21 mouse cellular contexts compared by ENCODE assay signal in the genomic region with DNA sequence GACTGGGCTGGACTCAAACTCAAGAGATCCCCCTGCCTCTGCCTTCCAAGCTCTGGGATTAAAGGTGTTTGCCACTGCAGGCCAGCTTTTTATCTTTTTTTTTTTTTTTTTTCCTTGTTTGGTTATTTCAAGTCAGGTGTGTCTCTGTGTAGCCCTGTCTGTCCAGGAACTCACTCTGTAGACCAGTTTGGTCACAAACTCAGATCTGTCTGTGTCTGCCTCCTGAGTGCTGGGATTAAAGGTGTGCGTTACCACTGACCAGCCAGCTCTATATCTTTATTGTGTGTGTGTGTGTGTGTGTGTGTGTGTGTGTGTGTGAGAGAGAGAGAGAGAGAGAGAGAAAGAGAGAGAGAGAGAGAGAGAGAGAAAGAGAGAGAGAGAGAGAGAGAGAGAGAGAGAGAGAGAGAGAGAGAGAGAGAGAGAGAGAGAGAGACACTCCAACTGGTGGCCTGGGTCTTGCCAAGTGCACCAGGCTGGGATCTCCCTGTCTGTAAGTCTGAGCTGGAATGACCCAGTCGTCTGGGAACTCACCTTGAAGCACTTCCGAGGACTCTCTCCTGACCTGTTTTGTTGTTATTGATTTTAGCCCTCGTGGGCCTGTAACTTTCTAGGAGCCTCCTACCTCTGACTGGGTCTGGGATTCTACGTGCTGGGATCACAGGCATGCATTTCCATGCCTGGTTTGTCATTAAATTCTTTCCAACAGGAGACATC. TPM values are rescaled to one million over a fixed set of nuclear protein-coding genes. Genes with fewer than 3 reads are reported as not detected.
DNase-seq lines count a peak whose midpoint lies in the region; ATAC-seq lines count a peak whose summit lies in the region.
"Had no signal": no experiment of that assay in that cellular context is flagged by ENCODE, and none has a peak within 500 bp of the region (broad histone marks: within the 10 kb centered on the region; RNA-seq: fewer than 3 reads in every experiment).

No protein-coding gene starts in this region.

- H3K9ac ChIP-seq in kidney, embryonic 16.5 days (replicated peaks; ENCODE audit: low read length) = no peak overlapping the region
- H3K9ac ChIP-seq in intestine, embryonic 16.5 days (ENCODE audit: low read depth, low read length) = no peak overlapping the region
- H3K9ac ChIP-seq: heart, embryonic 12.5 days; limb, embryonic 13.5 days had no signal

- H3K4me1 ChIP-seq in heart, embryonic 10.5 days = no peaks in the 10 kb centered on the region
- no peaks in the 10 kb centered on the region for H3K4me1 ChIP-seq in kidney, embryonic 16.5 days (ENCODE audit: insufficient read depth, low read length)
- peaks cover 3% of the 10 kb centered on the region for H3K4me1 ChIP-seq in brown adipose tissue, adult 24 weeks (ENCODE audit: control insufficient read depth, insufficient read depth, insufficient read length, low read length)
- H3K4me1 ChIP-seq in intestine, embryonic 16.5 days (ENCODE audit: control insufficient read depth, insufficient read depth, low read length) = no peaks in the 10 kb centered on the region
- H3K4me1 ChIP-seq: forebrain, embryonic 10.5 days; heart, embryonic 12.5 days had no signal

- 74% methylated on average over 5 of the region's 5 CpGs for WGBS in heart, embryonic 10.5 days
- 77% methylated on average over 5 of the region's 5 CpGs for WGBS in kidney, embryonic 16.5 days
- WGBS in intestine, embryonic 16.5 days = 48% methylated on average over 5 of the region's 5 CpGs

- no peak for ATAC-seq in kidney, embryonic 16.5 days (ENCODE audit: low FRiP score, low TSS enrichment)
- ATAC-seq in intestine, embryonic 16.5 days = peak; percentile 77

- no peak overlapping the region for H3K4me3 ChIP-seq in heart, embryonic 10.5 days
- H3K4me3 ChIP-seq in kidney, embryonic 16.5 days (ENCODE audit: low read length) = no peak overlapping the region
- H3K4me3 ChIP-seq in brown adipose tissue, adult 24 weeks (ENCODE audit: insufficient read depth, low read depth, low read length) = no peak overlapping the region
- no peak overlapping the region for H3K4me3 ChIP-seq in intestine, embryonic 16.5 days (ENCODE audit: low read length)
- H3K4me3 ChIP-seq: limb, embryonic 13.5 days had no signal

- no peak overlapping the region for H3K4me2 ChIP-seq in kidney, embryonic 16.5 days (replicated peaks; ENCODE audit: low read depth, low read length)
- no peak overlapping the region for H3K4me2 ChIP-seq in intestine, embryonic 16.5 days (ENCODE audit: low read depth, low read length)
- H3K4me2 ChIP-seq: heart, embryonic 12.5 days had no signal

- H3K27ac ChIP-seq in heart, embryonic 10.5 days = no peak overlapping the region
- no peak overlapping the region; the same call in 1 of the 2 replicates for H3K27ac ChIP-seq in kidney, embryonic 16.5 days (ENCODE audit: low read length)
- H3K27ac ChIP-seq in brown adipose tissue, adult 24 weeks (replicated peaks; ENCODE audit: low read depth, low read length) = peak overlapping the region; percentile 99
- peak overlapping the region; percentile 28 for H3K27ac ChIP-seq in intestine, embryonic 16.5 days (ENCODE audit: low read length)
- H3K27ac ChIP-seq: embryonic facial prominence, embryonic 10.5 days had no signal

- peak; percentile 50 for DNase-seq in heart, embryonic 10.5 days (ENCODE audit: low spot score)
- DNase-seq in heart, adult 18-20 months = no peak
- DNase-seq in kidney, postnatal 10 days = peak; percentile 14
- no peak for DNase-seq in natural killer cell, adult 2 months (ENCODE audit: low spot score in 2 of 2)
- DNase-seq: adrenal gland, adult 2 months; cerebellum, adult 11-12 months; gastrocnemius, postnatal 36 days; layer of hippocampus, adult 9-11 months; lung, adult 18-20 months; lung, postnatal 10 days; spleen, adult 18-20 months had no signal

- no peaks in the 10 kb centered on the region for H3K27me3 ChIP-seq in heart, embryonic 10.5 days (ENCODE audit: insufficient read depth, poor library complexity, severe bottlenecking)
- no peaks in the 10 kb centered on the region for H3K27me3 ChIP-seq in kidney, embryonic 16.5 days (ENCODE audit: insufficient read depth, low read length)
- H3K27me3 ChIP-seq in intestine, embryonic 16.5 days (replicated peaks; ENCODE audit: control insufficient read depth, insufficient read depth, low read length) = no peaks in the 10 kb centered on the region
- H3K27me3 ChIP-seq: CH12.LX; heart, embryonic 12.5 days; limb, embryonic 13.5 days had no signal

- no peaks in the 10 kb centered on the region for H3K9me3 ChIP-seq in heart, embryonic 10.5 days
- no peaks in the 10 kb centered on the region for H3K9me3 ChIP-seq in kidney, embryonic 16.5 days (ENCODE audit: low read length)
- H3K9me3 ChIP-seq in intestine, embryonic 16.5 days (ENCODE audit: control insufficient read depth, low read length) = no peaks in the 10 kb centered on the region
- H3K9me3 ChIP-seq: embryonic facial prominence, embryonic 10.5 days; forebrain, embryonic 10.5 days; G1E; heart, embryonic 12.5 days; limb, embryonic 13.5 days had no signal

- no peaks in the 10 kb centered on the region for H3K36me3 ChIP-seq in heart, embryonic 10.5 days
- H3K36me3 ChIP-seq in kidney, embryonic 16.5 days (ENCODE audit: insufficient read depth, low read length) = no peaks in the 10 kb centered on the region
- H3K36me3 ChIP-seq in intestine, embryonic 16.5 days (ENCODE audit: control insufficient read depth, insufficient read depth, low read length) = no peaks in the 10 kb centered on the region
- H3K36me3 ChIP-seq: embryonic facial prominence, embryonic 10.5 days; forebrain, embryonic 10.5 days; limb, embryonic 13.5 days had no signal

RNA-seq across cellular contexts. Expression of gene Marveld2, which starts 21.8 kb away (rescaled TPM):
- 3.7 and 5.3 TPM in 2 replicates for polyA plus RNA-seq in heart, embryonic 10.5 days (2016; fragmentation: Nextera tagmentation; extraction: Ambion mirVana)
- under 1 TPM; 0.42 to 0.57 TPM for total RNA-seq in heart, adult 18-20 months (2021)
- polyA plus RNA-seq in kidney, embryonic 16.5 days (2015; fragmentation: Nextera tagmentation; extraction: Ambion mirVana) = 18.8 and 20.5 TPM in 2 replicates
- 0.36 TPM in 1 of 2 replicates, not detected in the other for polyA plus RNA-seq in brown adipose tissue, adult 24 weeks (2012; ENCODE audit: insufficient read depth, insufficient read length, missing spikeins)
- polyA plus RNA-seq in intestine, embryonic 16.5 days (2015; fragmentation: Nextera tagmentation; extraction: Ambion mirVana) = 29.5 and 31.6 TPM in 2 replicates

RNA-seq across cellular contexts. Expression of gene Ocln, which starts 42.5 kb away (rescaled TPM):
- 1.7 and 4.8 TPM in 2 replicates for polyA plus RNA-seq in heart, embryonic 10.5 days (2016; fragmentation: Nextera tagmentation; extraction: Ambion mirVana)
- under 1 TPM; 0.57 to 0.87 TPM for total RNA-seq in heart, adult 18-20 months (2021)
- 34.3 and 34.4 TPM in 2 replicates for polyA plus RNA-seq in kidney, embryonic 16.5 days (2015; fragmentation: Nextera tagmentation; extraction: Ambion mirVana)
- polyA plus RNA-seq in brown adipose tissue, adult 24 weeks (2012; ENCODE audit: insufficient read depth, insufficient read length, missing spikeins) = not detected in 2 replicates
- polyA plus RNA-seq in intestine, embryonic 16.5 days (2015; fragmentation: Nextera tagmentation; extraction: Ambion mirVana) = 96.4 and 96.9 TPM in 2 replicates
- total RNA-seq: monocyte, adult 5-6 weeks had no signal
- polyA plus RNA-seq: G1E had no signal

RNA-seq across cellular contexts. Expression of gene Ak6, which starts 55.8 kb away (rescaled TPM):
- 271 and 304 TPM in 2 replicates for polyA plus RNA-seq in heart, embryonic 10.5 days (2016; fragmentation: Nextera tagmentation; extraction: Ambion mirVana)
- total RNA-seq in heart, adult 18-20 months (2021) = 10 to 100 TPM; 59.8 to 63.5 TPM
- polyA plus RNA-seq in kidney, embryonic 16.5 days (2015; fragmentation: Nextera tagmentation; extraction: Ambion mirVana) = 258 and 281 TPM in 2 replicates
- polyA plus RNA-seq in brown adipose tissue, adult 24 weeks (2012; ENCODE audit: insufficient read depth, insufficient read length, missing spikeins) = 91.5 and 104 TPM in 2 replicates
- polyA plus RNA-seq in intestine, embryonic 16.5 days (2015; fragmentation: Nextera tagmentation; extraction: Ambion mirVana) = 222 and 244 TPM in 2 replicates

RNA-seq across cellular contexts. Expression of gene Rad17, which starts 55.9 kb away (rescaled TPM):
- polyA plus RNA-seq in heart, embryonic 10.5 days (2016; fragmentation: Nextera tagmentation; extraction: Ambion mirVana) = 24.1 and 25.6 TPM in 2 replicates
- total RNA-seq in heart, adult 18-20 months (2021) = 10 to 100 TPM; 15.0 to 17.1 TPM
- 21.0 and 21.2 TPM in 2 replicates for polyA plus RNA-seq in kidney, embryonic 16.5 days (2015; fragmentation: Nextera tagmentation; extraction: Ambion mirVana)
- 13.5 and 19.4 TPM in 2 replicates for polyA plus RNA-seq in brown adipose tissue, adult 24 weeks (2012; ENCODE audit: insufficient read depth, insufficient read length, missing spikeins)
- polyA plus RNA-seq in intestine, embryonic 16.5 days (2015; fragmentation: Nextera tagmentation; extraction: Ambion mirVana) = 14.5 and 15.8 TPM in 2 replicates

RNA-seq across cellular contexts. Expression of gene Taf9, which starts 56.4 kb away (rescaled TPM):
- polyA plus RNA-seq in heart, embryonic 10.5 days (2016; fragmentation: Nextera tagmentation; extraction: Ambion mirVana) = 12.4 and 12.8 TPM in 2 replicates
- 10 to 100 TPM in 1 of 2 experiments, 1 to 10 TPM in 1; 9.6 to 18.1 TPM for total RNA-seq in heart, adult 18-20 months (2021)
- polyA plus RNA-seq in kidney, embryonic 16.5 days (2015; fragmentation: Nextera tagmentation; extraction: Ambion mirVana) = 8.9 and 12.8 TPM in 2 replicates
- not detected in 2 replicates for polyA plus RNA-seq in brown adipose tissue, adult 24 weeks (2012; ENCODE audit: insufficient read depth, insufficient read length, missing spikeins)
- 7.0 and 7.4 TPM in 2 replicates for polyA plus RNA-seq in intestine, embryonic 16.5 days (2015; fragmentation: Nextera tagmentation; extraction: Ambion mirVana)
- polyA plus RNA-seq: adrenal gland, adult 2 months had no signal

Comparison
In these comparisons a context has a peak if more than half of its experiments do, and no peak if none do; other contexts are left out.
1. DNase-seq: peak in heart, embryonic 10.5 days (single experiment) and kidney, postnatal 10 days (single experiment); none in heart, adult 18-20 months (0 of 2) and natural killer cell, adult 2 months (0 of 2).
2. H3K27ac ChIP-seq: peak in brown adipose tissue, adult 24 weeks (single experiment) and intestine, embryonic 16.5 days (single experiment); none in heart, embryonic 10.5 days (single experiment) and kidney, embryonic 16.5 days (single experiment).